Mouse (Mus musculus) gastrocnemius, postnatal 36 days (tissue): ENCODE measurements around the gene Igsf9b. TPM values are rescaled to one million over a fixed set of nuclear protein-coding genes. Genes with fewer than 3 reads are reported as not detected.

Experiments
- DNase-seq, 2 experiments: peaks; one replicate each; pipeline ENCODE4 v3.0.0; 2022
- intact Hi-C: fragments of 180-260 bp; cut with DNase I; formaldehyde crosslinking; loops from one replicate; pipeline ENCODE4 v1.15.1; 2025
- total RNA-seq, 2 experiments: library from RNA; stranded (reverse); gene quantifications; 2 replicates each; pipeline ENCODE4 v1.2.3; 2021

Igsf9b gene
- total RNA-seq, 2 experiments from 2014 or later, result 2.1 to 2.7 TPM

- intact Hi-C loops, result loop anchor here (5.0 kb wide), 1 partner anchor 215 kb away; no protein-coding TSS in a partner anchor
- no peak for DNase-seq
Observed at GRCm38 (mm10) chr9:27322277-27322676, 23.3 kb downstream of the Igsf9b start.

GRCm38 (mm10) chr9:27323412-27323811, 24.4 kb downstream of the Igsf9b start:
- no peak for DNase-seq
- intact Hi-C loops, result loop anchor here (5.0 kb wide), 1 partner anchor 216 kb away; no protein-coding TSS in a partner anchor

- intact Hi-C loops, result loop anchor here (5.0 kb wide), 1 partner anchor 149 kb away; no protein-coding TSS in a partner anchor
- DNase-seq, result peak in 1 of 2 experiments; percentile 41
Observed at GRCm38 (mm10) chr9:27325920-27326319, 26.9 kb downstream of the Igsf9b start.

- DNase-seq, result no peak
- intact Hi-C loops, result loop anchor here (5.0 kb wide), 1 partner anchor 150 kb away; no protein-coding TSS in a partner anchor
Observed at GRCm38 (mm10) chr9:27327558-27327957, 28.6 kb downstream of the Igsf9b start.

- no peak for DNase-seq
Observed at GRCm38 (mm10) chr9:27330374-27330773, 31.4 kb downstream of the Igsf9b start.

GRCm38 (mm10) chr9:27331538-27331937, 32.5 kb downstream of the Igsf9b start:
- DNase-seq, result no peak
- intact Hi-C loops, result no loop called here

More at GRCm38 (mm10) chr9:27330374-27330773, 31.4 kb downstream of the Igsf9b start:
- intact Hi-C loops, result no loop called here

- no peak for DNase-seq
- intact Hi-C loops, result no loop called here
Observed at GRCm38 (mm10) chr9:27334895-27335294, 35.9 kb downstream of the Igsf9b start.

GRCm38 (mm10) chr9:27336962-27337636, 38.1 kb downstream of the Igsf9b start:
- intact Hi-C loops, result no loop called here
- DNase-seq, result no peak

GRCm38 (mm10) chr9:27339168-27339567, 40.2 kb downstream of the Igsf9b start:
- no peak for DNase-seq
- intact Hi-C loops, result no loop called here

GRCm38 (mm10) chr9:27346541-27347269, 47.7 kb downstream of the Igsf9b start:
- intact Hi-C loops, result no loop called here

GRCm38 (mm10) chr9:27353082-27353481, 54.1 kb downstream of the Igsf9b start:
- intact Hi-C loops, result no loop called here
- no peak for DNase-seq

More at GRCm38 (mm10) chr9:27346541-27347269, 47.7 kb downstream of the Igsf9b start:
- no peak for DNase-seq

- no peak for DNase-seq
- intact Hi-C loops, result no loop called here
Observed at GRCm38 (mm10) chr9:27357893-27358292, 58.9 kb downstream of the Igsf9b start.

- intact Hi-C loops, result no loop called here
- no peak for DNase-seq
Observed at GRCm38 (mm10) chr9:27367231-27367630, 68.2 kb downstream of the Igsf9b start.

GRCm38 (mm10) chr9:27369108-27369507, 70.1 kb downstream of the Igsf9b start:
- intact Hi-C loops, result no loop called here
- no peak for DNase-seq

GRCm38 (mm10) chr9:27375746-27376145, 76.7 kb downstream of the Igsf9b start:
- no peak for DNase-seq
- intact Hi-C loops, result no loop called here

- intact Hi-C loops, result no loop called here
- DNase-seq, result no peak
Observed at GRCm38 (mm10) chr9:27386951-27387350, 87.9 kb downstream of the Igsf9b start.

- intact Hi-C loops, result no loop called here
Observed at GRCm38 (mm10) chr9:27396500-27396899, 97.5 kb downstream of the Igsf9b start, which contains the start of gene Spata19. Spata19 (plus strand) TSS chr9:27396800.

GRCm38 (mm10) chr9:27401169-27401568, 102.2 kb downstream of the Igsf9b start:
- intact Hi-C loops, result no loop called here

More at GRCm38 (mm10) chr9:27396500-27396899, 97.5 kb downstream of the Igsf9b start, which contains the start of gene Spata19:
- DNase-seq, result no peak

More at GRCm38 (mm10) chr9:27401169-27401568, 102.2 kb downstream of the Igsf9b start:
- DNase-seq, result no peak
